Mouse (Mus musculus) heart, postnatal 36 days (tissue): ENCODE results near the gene Pebp1. TPM values are rescaled to one million over a fixed set of nuclear protein-coding genes. Genes with fewer than 3 reads are reported as not detected.
"Not testable (repeated sequence)": the region's sequence is repeated elsewhere in the genome, so short reads cannot be mapped to it uniquely, and the experiment has no call there.

ENCODE experiments used
- DNase-seq, 2 experiments: peaks; one replicate each; pipeline ENCODE4 v3.0.0; 2021 to 2022
- intact Hi-C: fragments of 180-260 bp; cut with DNase I; formaldehyde crosslinking; loops from one replicate; pipeline ENCODE4 v1.15.1; 2025
- total RNA-seq, 2 experiments: library from RNA; stranded (reverse); gene quantifications; 2 replicates each; pipeline ENCODE4 v1.2.3; 2021

The Pebp1 gene
- total RNA-seq = 100 to 1,000 TPM; 412 to 473 TPM

DNA sequence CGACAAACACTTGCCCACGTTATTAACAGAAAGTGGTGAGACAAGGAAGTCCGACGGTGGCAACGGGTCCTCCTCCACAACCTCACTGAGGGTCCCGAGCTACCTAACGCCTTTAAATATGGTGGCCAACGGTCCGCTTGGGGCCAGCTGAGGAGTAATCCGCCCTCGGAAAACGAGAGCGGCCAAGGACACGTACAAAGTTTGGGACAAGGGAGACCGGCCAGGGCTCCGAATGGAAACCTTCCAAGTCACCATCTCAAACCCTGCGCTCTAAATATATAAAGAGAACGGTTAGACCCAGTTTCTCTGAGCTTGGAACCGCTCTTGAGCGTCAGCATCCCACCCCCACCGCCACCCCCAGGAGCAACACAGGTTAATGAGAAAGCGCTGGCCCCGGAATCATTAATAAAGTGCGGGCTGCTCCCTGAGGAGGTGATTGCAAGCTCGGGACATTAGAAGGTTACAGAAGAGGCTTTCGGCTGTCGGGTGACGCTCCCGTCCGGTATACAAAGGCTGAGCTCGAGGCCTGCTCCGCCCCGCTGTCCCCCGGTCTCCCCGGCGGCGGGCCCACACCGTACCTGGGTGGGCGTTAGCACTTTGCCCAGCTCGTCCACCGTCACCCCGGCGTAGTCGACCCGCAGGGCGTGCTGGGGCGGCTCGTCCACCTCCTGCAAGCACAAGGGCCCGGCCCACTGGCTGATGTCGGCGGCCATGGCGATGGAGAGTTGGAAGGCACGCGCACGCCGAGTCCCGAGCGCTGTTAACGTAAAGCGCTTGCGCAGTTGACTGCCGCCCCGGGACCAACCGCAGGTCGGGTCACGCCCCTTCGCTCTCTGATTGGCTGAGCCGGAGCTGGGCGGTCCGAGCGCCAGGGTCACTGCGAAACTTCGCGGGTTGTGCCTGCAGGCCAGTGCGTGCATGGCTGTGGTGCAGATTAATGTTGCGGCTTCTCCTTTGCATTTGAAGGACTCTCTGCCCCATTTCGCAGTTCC, at the start of gene Pebp1:
TSS of gene Pebp1 (minus strand) at position 795 of the 992 bp plus-strand sequence.
- intact Hi-C loops = loop anchor here (5.0 kb wide), 1 partner anchor 170 kb away; the partner anchor contains the start of gene Suds3
- DNase-seq = peak; percentile 96

DNA sequence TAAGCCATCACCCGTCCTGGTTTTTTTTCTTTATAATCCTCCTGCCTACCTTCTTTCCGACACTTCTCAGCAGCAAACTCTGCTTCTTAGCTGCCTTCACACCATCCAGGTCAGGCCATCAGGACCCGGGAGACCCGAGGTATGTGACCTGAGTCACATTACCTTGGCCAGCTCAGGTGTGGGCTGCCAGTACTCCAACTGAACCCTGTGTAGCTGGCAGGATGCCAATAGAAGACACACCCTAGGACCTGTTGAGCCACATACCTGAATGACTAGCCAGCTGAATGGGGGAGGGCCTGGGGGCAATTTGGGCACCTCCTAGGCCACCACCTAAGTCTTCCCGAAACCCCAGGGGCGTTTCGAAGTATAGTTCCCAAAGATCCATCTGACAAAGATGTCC, 43.0 kb upstream of the Pebp1 start:
- no peak for DNase-seq
- intact Hi-C loops = no loop called here

DNA sequence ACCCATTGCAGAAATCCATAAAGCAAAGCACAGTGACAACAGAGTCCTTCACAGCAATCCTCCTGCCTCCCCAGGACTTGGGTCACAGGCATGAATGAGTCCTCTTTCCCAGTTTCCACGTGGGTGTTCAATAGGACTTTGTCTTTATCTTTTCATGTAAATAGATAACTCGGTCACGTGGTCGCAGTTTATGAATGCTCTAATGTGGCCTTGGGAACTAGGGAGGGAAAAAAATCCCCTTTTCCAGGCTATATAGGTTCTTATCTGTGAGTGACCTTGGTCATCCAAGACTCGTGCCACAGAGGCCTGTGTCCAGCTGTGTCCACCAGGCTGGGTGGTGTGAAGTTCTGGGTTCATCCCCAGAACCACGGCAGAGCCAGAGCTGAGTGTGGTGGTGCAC, 39.0 kb upstream of the Pebp1 start:
- DNase-seq = no peak
- intact Hi-C loops = no loop called here

- intact Hi-C loops = no loop called here
- DNase-seq = no peak
Measured at GRCm38 (mm10) chr5:117323751-117324150, 36.3 kb upstream of the Pebp1 start.

DNA sequence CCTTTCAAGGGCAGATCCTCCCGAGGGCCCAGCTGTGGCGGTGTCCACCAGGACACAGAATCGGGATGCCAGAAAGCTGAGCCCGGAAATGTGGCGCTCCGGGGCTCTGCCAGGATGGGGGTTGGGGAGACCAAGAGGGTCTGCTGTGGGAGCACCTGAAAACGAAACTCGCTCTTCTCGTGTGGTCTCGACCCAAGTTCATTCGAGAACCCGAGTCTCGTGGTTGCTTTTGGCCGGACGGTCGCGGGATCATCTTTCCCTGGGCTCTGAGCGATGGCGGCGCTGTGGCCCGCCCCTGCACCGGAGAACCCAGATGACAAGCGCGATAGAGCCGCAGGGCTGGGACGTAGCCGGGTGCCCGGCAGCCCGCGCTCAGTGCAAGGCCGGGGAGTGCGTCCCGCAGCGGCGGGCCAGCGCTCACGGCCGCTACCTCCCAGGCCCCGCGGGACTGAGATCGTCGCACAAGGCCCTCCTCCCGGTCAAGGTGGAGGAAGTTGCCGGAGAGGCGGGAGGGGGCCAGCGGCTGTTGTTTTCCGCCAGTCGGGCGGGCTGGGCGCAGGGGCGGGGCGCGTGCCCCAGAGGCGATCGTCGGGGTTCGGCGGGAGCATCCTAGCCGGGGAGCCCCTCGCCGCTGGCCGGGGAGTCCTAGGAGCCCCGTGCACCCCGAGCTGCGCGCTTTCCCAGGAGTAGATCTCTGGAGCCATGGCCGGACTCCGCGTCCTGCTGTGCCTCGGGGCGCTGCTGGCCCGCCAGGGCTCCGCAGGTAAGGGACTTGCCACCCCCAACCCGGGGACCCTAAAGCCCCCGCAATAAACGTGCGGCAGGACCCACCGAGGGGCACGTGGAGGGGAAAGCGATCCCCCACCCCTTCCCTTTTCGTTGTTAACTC, 31.6 kb upstream of the Pebp1 start, which contains the start of gene Vsig10:
TSS of gene Vsig10 (plus strand) at position 343 of the 889 bp plus-strand sequence.
- intact Hi-C loops = loop anchor here (1.0 kb wide), 1 partner anchor 39 kb away; no protein-coding TSS in a partner anchor

DNA sequence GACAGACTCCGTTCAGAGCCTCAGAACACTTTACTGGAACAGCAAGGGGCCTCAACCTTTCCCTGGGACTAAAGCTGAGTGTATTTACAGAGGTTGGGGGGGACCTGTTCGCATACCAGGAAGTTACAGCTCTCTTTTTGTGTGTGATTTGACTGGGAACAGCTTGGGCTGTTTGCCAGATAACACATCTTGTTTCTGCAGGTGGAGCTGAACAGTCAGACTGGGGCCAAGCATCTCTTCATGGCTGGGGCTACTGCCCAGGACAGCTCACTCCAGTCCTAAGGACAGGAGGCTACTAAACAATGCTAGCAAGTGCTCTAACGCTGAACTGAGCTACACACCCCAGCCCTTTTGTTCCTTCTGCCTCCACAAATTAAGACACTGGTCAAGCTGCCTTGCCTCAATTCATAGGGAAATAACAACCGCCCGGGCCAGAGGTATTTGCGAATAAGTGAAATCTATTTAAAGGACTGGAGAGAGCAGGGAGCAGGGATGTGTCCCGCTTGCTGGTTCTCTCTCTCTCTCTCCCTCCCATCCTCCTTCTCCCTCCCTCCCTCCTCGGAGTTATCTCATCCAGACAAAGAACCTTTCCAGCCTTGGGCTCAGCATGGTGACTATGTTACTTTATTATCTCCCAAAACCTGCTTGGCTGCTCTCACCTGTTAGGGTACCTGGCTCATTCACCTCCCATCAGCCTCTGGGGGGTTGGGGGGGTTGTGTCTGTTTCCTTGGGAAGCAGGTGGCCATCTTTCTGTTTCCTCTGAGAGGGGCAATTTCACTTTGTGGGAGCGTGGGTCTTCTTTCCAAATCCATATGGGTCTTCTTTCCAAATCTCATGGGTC, 27.4 kb upstream of the Pebp1 start:
- intact Hi-C loops = loop anchor here (2.0 kb wide), 1 partner anchor 74 kb away; the partner anchor contains the start of gene Rfc5
- no peak for DNase-seq

More for the DNA sequence above, 31.6 kb upstream of the Pebp1 start, which contains the start of gene Vsig10:
- peak; percentile 72 to 86 for DNase-seq

- DNase-seq = no peak
- intact Hi-C loops = loop anchor here (2.0 kb wide), 1 partner anchor 75 kb away; the partner anchor contains the start of gene Rfc5
Measured at GRCm38 (mm10) chr5:117313909-117314308, 26.5 kb upstream of the Pebp1 start.

DNA sequence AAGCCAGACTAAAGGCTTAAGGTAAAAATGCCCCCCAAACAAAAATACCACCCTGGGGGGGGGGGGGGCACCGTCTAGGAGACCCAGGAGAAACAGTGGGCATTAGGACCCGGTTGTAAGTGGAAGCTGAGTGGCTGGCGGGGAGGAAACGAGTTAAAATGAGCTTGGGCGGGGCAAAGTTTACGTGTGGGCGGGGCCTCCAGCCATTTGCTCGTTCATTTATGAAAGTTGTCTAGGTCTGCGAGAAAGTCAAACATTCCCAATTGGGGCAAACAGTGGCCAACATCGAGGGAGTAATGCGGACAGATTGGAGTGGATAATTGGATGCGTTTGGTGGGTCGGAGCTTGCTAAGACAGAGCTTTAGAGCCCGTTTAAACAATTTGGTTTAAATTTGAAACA, 26.0 kb upstream of the Pebp1 start:
- peak; percentile 57 to 68 for DNase-seq
- intact Hi-C loops = no loop called here

- DNase-seq = peak; percentile 78 to 85
- intact Hi-C loops = loop anchor here (1.0 to 5.0 kb wide), 4 partner anchors 82 to 190 kb away; partner anchors contain the start of genes Rfc5 and Suds3
Measured at GRCm38 (mm10) chr5:117307699-117308098, 20.3 kb upstream of the Pebp1 start.

DNA sequence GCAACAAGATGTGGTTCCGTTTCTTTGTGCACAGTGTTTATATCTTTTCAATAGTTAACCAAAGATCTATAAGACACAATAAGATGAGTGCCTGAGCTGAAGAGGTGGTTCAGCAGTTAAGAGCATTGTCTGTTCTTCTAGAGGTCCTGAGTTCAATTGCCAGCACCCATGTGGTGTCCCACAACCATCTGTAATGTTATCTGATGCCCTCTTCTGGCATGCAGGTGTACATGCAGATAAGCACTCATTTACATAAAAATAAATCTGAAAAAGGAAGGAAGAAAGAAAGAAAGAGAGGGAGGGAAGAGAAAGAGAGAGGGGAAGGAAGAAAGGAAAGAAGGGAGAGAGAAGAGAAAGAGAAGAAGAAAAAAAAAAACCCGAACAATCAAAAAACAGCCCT, 19.4 kb upstream of the Pebp1 start:
- intact Hi-C loops = loop anchor here (1.0 to 5.0 kb wide), 3 partner anchors 101 to 190 kb away; partner anchors contain the start of gene Suds3
- no peak for DNase-seq

DNA sequence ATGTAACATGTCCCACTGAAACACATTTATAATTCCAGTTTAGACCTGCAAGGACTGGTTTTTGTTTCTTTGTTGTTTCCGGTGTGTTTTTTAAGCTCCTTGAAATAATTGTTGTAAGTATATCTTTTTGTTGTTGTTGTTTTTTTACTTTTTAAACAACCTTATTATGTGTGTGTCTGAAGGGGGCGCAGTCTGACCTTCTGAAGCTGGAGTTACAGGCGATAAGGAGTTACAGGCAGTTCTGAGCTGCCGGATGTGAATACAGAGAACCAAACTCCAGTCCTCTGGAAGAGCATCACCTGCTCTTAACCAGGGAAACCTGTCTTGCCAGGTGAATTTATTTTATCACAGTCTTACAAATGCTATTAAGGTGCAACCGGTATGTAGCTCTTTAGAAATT, 18.3 kb upstream of the Pebp1 start:
- DNase-seq = no peak
- intact Hi-C loops = loop anchor here (5.0 kb wide), 1 partner anchor 188 kb away; the partner anchor contains the start of gene Suds3

GRCm38 (mm10) chr5:117304947-117305346, 17.5 kb upstream of the Pebp1 start:
- intact Hi-C loops = loop anchor here (5.0 kb wide), 1 partner anchor 188 kb away; the partner anchor contains the start of gene Suds3
- peak; percentile 66 to 84 for DNase-seq

DNA sequence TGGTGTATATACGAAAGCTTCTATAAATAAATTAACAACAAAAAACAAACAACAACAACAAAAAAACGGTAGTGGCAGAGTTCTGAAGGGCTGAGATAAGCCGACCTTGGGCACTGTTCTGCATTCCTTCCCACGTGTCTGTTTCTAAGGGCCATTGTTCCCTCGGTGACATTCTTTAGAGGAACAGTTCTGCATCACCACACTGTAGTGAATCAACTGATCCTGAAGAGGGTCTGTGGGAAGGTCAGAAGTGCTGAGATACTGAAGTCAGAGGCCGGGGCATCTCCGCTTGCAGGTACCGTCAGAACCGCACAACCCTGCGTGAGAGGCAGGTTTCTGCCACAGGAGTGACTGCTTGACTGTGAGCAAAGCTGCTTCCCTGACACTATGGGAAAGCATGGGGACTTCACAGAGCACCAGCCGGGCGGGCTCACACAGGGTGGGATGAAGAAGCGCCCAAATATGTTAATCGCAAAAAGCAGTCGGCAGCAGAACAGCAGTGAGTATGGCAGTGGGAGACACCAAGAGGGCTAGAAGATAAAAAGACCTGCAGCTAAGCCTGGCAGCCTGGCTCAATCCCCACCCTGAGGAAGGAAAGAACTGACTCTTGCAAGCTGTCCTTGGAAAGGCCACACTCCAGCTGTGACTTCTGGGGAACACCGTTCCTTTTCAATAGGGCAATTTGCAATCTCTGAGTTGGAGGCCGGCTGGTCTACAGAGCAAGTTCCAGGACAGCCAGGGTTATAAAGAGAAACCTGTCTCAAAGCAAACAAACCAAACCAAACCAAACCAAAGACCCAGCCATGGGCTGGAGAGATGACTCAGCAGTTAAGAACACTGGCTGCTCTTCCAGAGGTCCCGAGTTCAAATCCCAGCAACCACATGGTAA, 16.5 kb upstream of the Pebp1 start:
- DNase-seq = no peak
- intact Hi-C loops = no loop called here

DNA sequence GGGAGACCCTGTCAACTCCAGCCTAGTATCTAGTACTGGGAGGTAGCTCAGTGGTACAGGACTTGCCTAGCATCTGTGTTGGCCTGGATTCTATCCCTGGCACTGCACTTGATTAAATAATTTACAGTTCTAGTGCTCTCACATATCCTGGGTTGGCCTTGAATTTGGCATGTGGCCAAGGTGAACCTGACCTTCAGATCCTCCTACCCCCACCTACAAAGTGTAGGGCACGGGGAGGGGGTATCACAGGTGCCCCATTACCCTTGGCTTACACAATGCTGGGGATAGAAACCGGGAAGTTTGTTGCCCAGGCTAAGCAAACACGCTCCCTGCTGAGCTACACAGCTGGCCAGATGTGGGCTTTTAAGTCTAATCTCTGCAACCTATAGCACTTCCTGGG, 15.5 kb upstream of the Pebp1 start:
- no peak for DNase-seq
- intact Hi-C loops = no loop called here

GRCm38 (mm10) chr5:117295011-117295410, 7.6 kb upstream of the Pebp1 start:
- no peak for DNase-seq
- intact Hi-C loops = no loop called here

GRCm38 (mm10) chr5:117293776-117294175, 6.4 kb upstream of the Pebp1 start:
- intact Hi-C loops, DNase-seq: not testable (repeated sequence)

DNA sequence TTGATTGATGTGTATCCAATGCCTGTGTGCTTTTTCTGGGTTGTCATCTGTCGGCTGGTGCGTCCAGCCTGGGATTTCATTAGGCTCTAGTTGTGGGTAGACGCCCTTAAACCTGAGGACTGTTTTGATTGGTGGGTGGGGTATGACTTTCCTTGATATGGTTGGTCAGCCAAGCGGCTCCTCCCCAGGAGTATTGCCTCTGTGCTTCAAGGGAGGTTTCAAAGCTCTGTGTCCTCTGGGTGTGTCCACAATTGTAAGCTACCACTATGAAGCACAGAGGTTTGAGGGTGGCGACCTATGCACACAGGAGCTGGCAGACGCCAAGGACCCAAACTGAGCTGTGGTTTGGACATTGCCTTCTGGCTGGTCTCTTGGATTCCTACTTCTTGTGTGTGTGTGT, 5.1 kb upstream of the Pebp1 start:
- intact Hi-C loops = no loop called here
- no peak for DNase-seq

DNA sequence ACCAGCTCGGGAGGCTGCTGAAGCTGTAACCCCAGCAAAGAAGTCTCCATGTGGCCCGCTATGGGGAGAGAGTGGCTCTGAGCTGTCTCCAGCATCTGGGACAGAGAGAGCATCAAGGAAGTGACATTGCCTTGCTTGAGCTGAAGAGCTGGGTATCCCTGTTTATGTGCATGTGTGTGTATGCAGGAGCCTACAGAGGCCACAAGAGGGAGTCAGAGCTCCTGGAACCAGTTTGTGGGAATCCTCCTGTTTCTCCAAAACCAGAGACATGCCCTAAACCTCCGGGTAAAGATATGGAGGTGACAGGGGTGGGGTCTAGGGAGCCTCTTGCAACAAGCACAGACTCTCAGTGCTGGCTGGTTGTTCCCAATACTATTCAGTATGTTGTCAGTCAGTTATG, 3.9 kb upstream of the Pebp1 start:
- intact Hi-C loops = no loop called here
- DNase-seq = no peak
